Comparison of ENCODE assay signal across 12 mouse cellular contexts in the genomic region with DNA sequence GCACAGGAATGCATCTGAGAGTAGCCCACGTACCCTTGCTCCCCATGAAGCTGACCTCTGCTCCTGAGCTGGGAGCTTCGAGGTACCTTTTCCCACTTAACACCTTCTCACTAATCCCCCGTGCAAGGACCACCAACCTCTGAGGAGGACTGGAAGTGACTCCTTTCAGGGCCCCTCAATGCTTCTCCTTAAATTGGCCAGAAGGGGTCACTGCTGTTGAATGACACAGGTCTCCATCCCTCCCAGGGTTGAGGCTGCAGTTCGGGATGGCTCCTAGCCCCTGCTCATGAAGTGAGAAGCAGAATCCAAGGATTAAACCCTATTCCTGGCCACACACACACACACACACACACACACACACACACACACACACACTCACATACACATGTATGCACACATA.
A peak's percentile ranks its signal among the peaks of the same experiment; 100 is the strongest.
DNase-seq lines count a peak whose midpoint lies in the region; ATAC-seq and TF ChIP-seq lines count a peak whose summit lies in the region.
"Had no signal": no experiment of that assay in that cellular context is flagged by ENCODE, and none has a peak within 500 bp of the region (broad histone marks: within the 10 kb centered on the region; RNA-seq: fewer than 3 reads in every experiment).

No protein-coding gene starts in this region.

- H3K36me3 ChIP-seq in midbrain, embryonic 12.5 days = no peaks in the 10 kb centered on the region
- H3K36me3 ChIP-seq: liver, embryonic 12.5 days; neural tube, embryonic 13.5 days had no signal

- ATAC-seq in midbrain, embryonic 12.5 days (ENCODE audit: low FRiP score, low read depth) = peak; percentile 71
- ATAC-seq: liver, embryonic 12.5 days had no signal

- H3K27me3 ChIP-seq in midbrain, embryonic 12.5 days = no peaks in the 10 kb centered on the region
- H3K27me3 ChIP-seq: liver, embryonic 12.5 days; neural tube, embryonic 13.5 days had no signal

- H3K4me3 ChIP-seq in layer of hippocampus, adult 2 months = no peak overlapping the region
- no peak overlapping the region for H3K4me3 ChIP-seq in cortical plate, adult 2 months (ENCODE audit: insufficient read depth, low read length)
- no peak overlapping the region for H3K4me3 ChIP-seq in midbrain, embryonic 12.5 days
- H3K4me3 ChIP-seq: liver, embryonic 12.5 days; neural tube, embryonic 13.5 days had no signal

- TF ChIP-seq CTCF in layer of hippocampus, adult 2 months (conservative IDR thresholded peaks at IDR 0.05) = peak; percentile 60
- 0 out of 2 replicates have a peak, but pooled peaks have one; percentile 16 for TF ChIP-seq CTCF in cortical plate, adult 2 months (IDR thresholded peaks at IDR 0.05; ENCODE audit: extremely low read depth, insufficient read depth, low read length)

- H3K27ac ChIP-seq in layer of hippocampus, adult 2 months = no peak overlapping the region
- H3K27ac ChIP-seq in cortical plate, adult 2 months (ENCODE audit: insufficient read depth, low read length) = no peak overlapping the region
- no peak overlapping the region for H3K27ac ChIP-seq in midbrain, embryonic 12.5 days (replicated peaks)
- H3K27ac ChIP-seq: liver, embryonic 12.5 days; neural tube, embryonic 13.5 days had no signal

- peak; percentile 23 to 25 for DNase-seq in cerebellum, postnatal 14 days
- DNase-seq in cerebellum, postnatal 25 days = no peak
- DNase-seq in layer of hippocampus, adult 2 months (ENCODE audit: low spot score in 2 of 2) = no peak
- DNase-seq in layer of hippocampus, adult 9-10 months (ENCODE audit: low spot score) = no peak
- DNase-seq in spleen, adult 12 weeks (ENCODE audit: low spot score) = no peak
- DNase-seq in Muller cell, postnatal 12 days (ENCODE audit: inconsistent ontology term) = no peak
- DNase-seq: cerebellum, adult 9-10 months; gastrocnemius, postnatal 25 days had no signal

- no peak overlapping the region for H3K9ac ChIP-seq in midbrain, embryonic 12.5 days (replicated peaks)
- H3K9ac ChIP-seq: liver, embryonic 12.5 days; neural tube, embryonic 13.5 days had no signal

- WGBS in midbrain, embryonic 12.5 days = 18% methylated on average over 4 of the region's 4 CpGs

- no peak for TF ChIP-seq POLR2A in cortical plate, adult 2 months (IDR thresholded peaks at IDR 0.05; ENCODE audit: extremely low read depth, insufficient read depth, low read length)

- H3K9me3 ChIP-seq in midbrain, embryonic 12.5 days = no peaks in the 10 kb centered on the region
- H3K9me3 ChIP-seq: liver, embryonic 12.5 days; neural tube, embryonic 13.5 days had no signal

- no peak overlapping the region for H3K4me2 ChIP-seq in midbrain, embryonic 12.5 days (replicated peaks)
- H3K4me2 ChIP-seq: liver, embryonic 12.5 days; neural tube, embryonic 13.5 days had no signal

- no peaks in the 10 kb centered on the region for H3K4me1 ChIP-seq in cortical plate, adult 2 months (ENCODE audit: control insufficient read depth, insufficient read depth, low read length)
- H3K4me1 ChIP-seq in midbrain, embryonic 12.5 days = peaks cover 5% of the 10 kb centered on the region; the same call in 1 of the 2 replicates
- H3K4me1 ChIP-seq: liver, embryonic 12.5 days had no signal

Comparison
In these comparisons a context has a peak if more than half of its experiments do, and no peak if none do; other contexts are left out.
1. DNase-seq: peak in cerebellum, postnatal 14 days (2 of 2); none in cerebellum, postnatal 25 days (0 of 2), layer of hippocampus, adult 2 months (0 of 2), layer of hippocampus, adult 9-10 months (single experiment), spleen, adult 12 weeks (single experiment) and Muller cell, postnatal 12 days (single experiment).